Mouse (Mus musculus): ENCODE results near the gene 1700001O22Rik.

The 1700001O22Rik gene

DNA sequence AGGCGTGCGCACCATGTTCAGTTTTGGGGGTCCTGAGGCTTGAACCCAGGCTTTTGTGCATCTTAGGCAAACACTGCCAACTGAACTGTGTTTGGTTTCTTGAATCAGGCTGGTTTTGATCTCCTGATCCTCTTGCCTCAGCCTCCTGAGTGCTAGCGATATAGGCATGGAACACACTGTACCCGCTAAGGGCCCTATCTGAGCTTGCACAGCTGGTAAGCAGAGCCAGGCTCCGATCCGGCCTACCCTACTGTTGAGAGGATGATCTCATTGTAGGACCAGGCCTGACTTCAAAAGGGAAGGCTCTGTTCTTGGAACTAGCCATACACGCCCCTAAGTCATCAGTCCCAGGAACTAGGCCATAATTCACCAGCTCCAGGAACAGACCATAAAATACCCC is 7.1 kb upstream of the 1700001O22Rik start:
- no peak for DNase-seq

DNA sequence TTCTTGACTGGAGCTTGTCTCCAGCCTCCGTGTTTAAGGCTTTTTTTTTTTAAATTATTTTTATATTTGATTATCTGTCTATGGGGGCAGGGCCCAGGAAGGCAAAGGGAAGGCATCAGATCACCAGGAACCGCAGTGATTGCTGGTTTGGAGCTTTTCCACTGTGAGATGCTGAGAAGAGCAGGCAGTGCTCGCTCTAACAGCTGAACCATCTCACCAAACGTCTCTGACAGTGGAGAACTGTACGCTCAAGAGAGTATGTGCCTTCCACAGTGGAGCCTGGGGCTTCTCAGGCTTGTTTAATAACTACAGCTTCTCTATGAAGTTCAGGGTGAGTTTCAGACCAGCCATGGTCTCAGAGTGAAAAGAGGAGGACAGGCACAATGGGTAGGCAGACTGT is 6.0 kb upstream of the 1700001O22Rik start:
- no peak for DNase-seq

- DNase-seq = no peak
Measured at GRCm38 (mm10) chr2:30808296-30808655, 4.8 kb upstream of the 1700001O22Rik start.

DNA sequence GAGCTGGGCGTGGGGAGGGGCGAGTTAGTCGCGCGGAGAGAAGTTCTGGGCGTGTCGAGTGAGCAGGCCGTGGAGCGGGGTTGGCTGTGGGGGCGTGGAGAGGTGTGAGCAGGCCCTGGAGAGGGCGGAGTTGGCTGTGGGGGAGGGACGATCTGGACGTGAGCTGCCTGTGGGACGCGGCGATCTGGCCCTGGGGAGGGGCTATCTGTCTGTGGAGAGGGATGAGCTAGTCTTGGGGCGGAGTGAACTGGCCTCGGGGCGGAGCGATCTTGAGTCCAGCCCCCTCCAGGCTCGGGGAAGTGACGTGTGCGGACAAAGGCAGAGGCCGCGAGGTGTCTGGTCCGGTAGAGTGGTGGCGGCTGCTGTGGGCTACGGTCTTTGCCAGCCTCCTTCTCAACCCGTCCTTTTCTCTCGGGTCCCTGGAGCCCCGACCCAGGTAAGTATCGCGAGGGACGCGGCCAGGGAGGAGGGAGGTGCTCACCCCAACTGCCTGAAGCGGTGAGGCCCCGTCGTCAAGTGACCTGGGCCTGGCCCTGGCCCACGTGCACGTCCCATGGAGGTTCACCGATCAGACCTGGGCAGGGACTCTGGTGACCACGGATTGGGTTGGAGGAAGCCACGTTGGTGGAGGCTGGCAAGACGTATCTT is 4.3 kb upstream of the 1700001O22Rik start, which contains the start of gene Ntmt1:
TSS of gene Ntmt1 (plus strand) at position 179 of the 648 bp plus-strand sequence.
- DNase-seq = peak; percentile 98

DNA sequence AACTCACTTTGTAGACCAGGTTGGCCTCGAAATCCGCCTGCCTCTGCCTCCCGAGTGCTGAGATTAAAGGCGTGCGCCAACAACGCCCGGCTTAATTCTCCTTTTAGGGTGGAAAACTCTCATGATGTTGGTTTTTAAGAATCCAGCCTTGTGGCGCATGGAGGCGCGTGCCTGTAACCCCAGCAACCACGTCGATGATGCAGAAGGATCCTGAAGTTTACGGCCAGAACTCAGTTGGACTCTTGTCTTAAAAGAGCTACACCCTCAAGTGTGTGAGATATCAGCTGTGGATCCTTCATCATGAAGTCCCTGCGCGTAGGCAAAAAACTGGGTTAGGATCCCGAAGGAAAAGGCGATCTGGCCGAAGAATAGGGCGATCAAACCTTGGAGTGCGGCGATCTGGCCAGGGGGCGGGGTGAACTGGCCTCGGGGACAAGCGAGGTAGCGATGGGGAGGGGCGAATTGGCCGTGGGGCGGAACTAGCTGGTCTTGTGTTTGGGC is 3.7 kb upstream of the 1700001O22Rik start:
- DNase-seq = no peak

- DNase-seq = no peak
Measured at GRCm38 (mm10) chr2:30805983-30806382, 2.5 kb upstream of the 1700001O22Rik start.

- no peak for DNase-seq
Measured at GRCm38 (mm10) chr2:30801067-30801852, 2.2 kb downstream of the 1700001O22Rik start.

DNA sequence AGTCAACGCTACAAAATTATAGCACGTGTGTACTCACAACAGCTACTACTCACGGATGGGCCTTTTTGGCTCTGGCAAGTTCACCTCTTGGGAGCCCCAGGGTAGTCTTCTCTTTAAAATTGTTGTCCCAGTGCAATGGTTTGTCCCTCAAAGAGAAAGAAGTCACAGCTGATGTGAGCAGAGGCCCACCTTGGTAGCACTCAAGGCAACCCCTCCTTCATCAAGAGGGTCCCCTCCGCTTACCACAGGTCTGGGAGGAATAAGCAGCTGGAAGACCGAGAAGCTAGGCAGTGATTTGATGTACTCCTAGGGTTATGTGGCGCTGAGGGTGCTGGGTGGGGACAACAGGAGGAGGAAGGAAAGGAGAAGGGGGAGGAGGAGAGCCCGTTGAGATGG is 2.8 kb downstream of the 1700001O22Rik start:
- no peak for DNase-seq

DNA sequence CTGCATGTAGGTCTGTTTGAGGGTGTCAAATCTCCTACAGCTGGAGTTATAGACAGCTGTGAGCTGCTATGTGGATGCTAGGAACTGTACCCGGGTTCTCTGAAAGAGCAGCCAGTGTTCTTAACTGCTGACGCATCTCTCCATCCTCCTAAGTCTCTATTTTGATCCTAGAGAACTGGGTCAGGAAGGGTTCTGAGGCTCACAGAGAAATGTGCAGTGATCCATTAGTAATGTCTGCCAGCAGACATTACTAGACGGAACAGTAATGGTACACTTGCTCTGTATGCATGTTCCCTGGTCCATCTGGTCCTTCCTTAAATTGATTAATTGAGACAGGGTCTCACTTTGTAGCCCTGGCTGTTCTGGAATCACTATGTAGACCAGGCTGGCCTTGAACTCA is 4.0 kb downstream of the 1700001O22Rik start:
- DNase-seq = no peak

GRCm38 (mm10) chr2:30796382-30796781 is 7.1 kb downstream of the 1700001O22Rik start:
- DNase-seq = peak; percentile 71

GRCm38 (mm10) chr2:30795889-30796275 is 7.6 kb downstream of the 1700001O22Rik start:
- DNase-seq = peak; percentile 45

DNA sequence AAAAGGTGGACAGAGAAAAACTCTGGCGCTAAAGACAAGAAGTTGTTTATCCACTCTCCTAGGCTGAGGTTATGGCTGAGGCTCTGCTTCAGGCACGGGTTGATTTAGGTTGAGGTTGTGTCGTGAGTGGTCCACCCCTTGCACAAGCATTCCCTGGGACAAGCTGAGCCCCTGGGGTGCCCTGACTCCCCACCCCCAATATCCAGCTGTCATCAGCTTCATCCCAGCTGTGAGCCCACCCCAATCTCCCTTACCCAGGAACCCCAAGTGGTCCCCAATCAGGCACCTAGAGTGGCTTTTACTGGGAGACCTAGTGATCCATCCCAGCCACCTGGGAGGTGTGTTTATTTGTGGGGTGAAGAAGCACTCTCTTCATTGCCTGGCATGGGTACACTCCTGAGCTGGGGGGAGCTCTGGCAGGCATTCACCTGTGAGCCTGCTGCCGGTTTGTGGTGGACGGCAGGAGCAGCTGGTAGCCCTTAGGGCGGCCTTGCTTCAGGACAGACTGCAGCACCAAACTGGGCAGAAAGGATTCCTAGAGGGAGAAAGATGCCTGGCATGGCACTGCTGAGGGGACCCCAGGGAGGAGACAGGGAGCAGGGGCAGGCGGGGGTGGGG is 8.1 kb downstream of the 1700001O22Rik start:
- DNase-seq = no peak

DNA sequence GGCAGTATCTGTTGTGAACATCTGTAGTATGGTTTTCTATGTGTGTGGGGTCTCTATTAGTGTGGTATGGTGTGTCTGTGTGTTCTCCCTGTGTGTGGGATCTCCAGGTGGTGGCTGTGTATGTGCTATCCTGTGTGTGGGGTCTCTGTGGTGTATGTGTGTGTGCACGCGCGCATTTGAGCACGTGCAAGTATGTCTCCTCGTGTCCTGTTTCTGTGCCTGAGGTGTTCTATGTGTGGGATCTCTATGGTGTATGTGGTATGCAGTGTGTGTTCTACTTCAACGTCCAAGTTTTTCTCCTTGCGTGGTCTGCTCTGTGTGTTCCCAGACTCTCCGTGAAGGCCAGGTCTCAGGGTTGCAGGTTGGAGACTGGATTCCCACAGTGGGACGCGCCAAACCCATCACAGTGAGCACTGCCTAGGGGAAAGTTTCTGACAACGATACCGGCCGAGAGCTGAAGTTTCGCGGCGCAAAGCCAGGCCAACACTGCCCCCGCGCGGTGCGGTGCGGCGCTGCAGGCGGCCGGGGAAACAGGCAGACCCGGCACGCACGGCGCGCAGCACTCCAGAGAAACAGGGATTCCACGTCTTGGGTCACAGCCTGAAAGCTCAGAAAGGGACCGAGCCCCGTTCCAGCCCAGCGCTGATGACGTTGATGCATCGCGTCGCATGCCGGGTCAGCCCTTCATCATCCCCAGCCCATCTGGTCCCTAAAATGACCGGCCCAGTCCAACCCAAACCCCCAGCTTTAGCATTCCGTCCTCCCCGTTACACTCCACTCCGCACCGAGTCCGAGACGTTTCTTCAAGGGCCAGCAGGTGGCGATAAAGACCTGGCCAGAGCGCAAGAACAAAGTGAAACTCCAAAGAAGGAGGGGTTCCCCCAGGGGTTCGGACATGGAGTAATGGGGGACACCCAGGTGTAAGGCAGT is 9.0 kb downstream of the 1700001O22Rik start:
- DNase-seq = peak; percentile 87

DNA sequence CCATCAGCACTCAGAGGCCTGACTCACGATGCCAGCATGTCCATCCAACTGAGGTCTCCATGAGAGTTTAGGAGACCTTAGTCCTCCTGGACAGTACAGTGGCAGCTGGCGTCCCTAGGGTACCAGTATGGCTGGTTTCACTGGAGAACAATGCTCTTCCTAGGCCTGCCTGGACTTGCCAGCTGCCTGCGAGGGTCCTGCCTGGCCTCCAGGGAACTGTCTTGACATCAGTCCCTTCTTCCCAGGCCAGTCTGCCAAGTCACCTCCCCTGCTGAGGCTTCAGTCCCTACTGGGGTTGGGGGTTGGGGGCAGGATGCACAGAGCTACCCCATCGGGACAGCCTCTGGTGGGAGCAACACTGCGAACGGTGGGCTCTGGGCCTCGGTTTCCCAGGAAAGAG is 11.4 kb downstream of the 1700001O22Rik start:
- DNase-seq = no peak

GRCm38 (mm10) chr2:30787466-30787865 is 16.0 kb downstream of the 1700001O22Rik start:
- DNase-seq = no peak

DNA sequence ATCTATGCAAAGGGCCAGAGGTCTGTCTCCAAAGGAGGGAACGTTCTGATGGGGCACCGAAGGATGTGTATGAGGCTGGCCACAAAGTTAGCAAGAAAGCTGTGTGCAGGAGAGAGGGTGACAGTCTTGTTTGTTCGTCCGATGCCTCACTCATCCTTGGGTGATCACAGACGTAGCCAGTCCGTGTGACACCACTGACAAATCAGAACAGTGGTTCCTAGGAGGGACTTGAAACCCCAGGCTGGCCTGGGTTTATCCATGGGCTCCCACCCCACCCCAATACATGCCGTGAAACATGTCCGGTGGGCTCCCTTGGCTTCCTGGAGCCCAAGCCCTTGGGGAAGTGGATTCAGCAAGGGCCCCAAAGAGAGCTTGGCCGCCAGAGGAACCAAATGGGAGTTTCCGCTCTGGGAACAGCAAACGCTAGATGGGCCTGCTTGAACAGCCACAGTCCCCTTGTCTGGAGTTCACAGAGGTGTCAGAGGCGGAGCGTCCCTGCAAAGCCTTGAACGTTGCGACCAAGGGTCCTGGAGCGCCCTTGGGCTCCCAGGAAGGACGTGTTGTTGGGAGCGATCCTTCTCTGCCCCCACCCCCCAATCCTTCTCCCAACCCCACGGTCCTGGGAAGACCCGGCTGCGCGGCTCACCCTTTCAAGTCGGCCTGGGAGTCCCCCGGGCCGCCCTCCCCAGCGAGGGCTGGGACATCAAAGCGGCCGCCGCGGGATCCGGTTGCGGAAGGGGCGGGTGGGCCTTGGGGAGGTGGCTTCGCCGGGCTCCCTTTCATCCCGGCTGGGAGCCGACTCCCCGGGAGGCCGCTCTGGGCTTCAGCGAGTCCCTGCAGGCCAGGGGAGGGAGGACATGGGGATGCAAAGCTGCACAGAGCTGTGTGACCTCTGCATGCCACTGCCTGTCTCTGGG is 19.1 kb downstream of the 1700001O22Rik start:
- DNase-seq = no peak

GRCm38 (mm10) chr2:30783346-30783745 is 20.1 kb downstream of the 1700001O22Rik start:
- no peak for DNase-seq

DNA sequence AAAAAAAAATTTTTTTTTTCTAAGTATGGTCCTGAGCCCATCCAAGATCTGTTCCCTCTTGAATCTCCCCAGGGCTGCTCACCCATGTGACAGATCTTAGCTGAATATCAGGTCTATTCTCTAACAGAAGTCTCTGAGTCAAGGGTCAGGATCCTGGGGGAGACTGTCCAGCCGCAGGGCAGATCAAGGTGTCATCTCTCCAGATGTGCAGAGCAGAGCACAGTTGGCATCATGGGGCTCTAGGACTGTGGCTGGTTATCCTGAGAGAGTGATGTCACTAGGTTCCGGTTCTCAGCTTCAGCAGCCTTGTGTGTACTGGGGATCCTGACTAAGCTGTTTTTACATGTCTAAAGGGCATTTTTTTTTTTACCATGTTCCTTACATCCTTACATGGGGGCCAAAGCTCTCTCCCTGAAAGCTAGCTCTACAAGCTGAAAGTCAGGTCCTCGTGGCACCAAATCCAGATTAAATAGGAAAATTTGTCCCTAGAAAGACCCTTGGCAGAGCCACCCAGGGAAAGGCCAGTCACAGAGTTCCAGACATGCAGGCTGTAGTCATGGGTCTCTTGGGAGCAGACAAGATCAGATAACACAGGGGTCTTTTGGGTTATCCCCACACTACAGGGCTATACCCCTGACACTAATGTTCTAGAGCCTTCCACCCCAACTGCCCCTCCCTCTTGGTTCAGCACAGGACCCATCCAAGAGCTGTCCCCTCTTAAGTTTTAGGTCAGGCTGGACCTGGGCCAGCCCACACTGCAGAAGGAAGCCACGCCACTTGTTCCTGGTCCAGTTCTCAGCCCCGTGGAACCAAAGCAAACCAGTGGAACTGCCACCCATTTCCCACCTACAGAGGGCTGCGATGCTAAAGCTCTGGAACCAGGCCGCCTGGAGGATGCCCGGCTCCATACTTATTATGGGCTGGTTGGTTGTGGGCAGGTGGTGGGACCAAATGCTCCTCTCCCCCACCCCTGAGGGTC is 20.9 kb downstream of the 1700001O22Rik start:
- DNase-seq = no peak

DNA sequence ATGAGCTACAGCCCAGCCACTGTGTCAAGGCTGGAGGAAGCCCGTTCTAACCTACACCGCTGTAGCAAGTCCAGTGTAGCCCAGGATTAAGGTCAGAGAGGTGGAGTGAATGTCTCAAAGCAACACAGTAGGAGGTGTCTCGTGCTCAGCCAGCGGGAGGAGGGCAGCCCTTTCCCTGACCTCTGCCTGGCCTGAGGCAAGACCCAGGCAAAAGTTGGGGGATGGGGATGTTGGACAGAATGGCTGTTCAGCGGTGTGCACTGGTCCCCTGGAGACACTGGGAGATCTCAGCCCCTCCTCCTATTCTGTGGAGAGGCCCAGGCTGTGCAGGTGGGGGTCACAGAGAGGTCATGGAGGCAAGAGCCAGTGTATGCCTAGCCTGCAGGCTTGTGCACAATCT is 24.2 kb downstream of the 1700001O22Rik start:
- no peak for DNase-seq

- no peak for DNase-seq
Measured at GRCm38 (mm10) chr2:30778235-30778634, 25.2 kb downstream of the 1700001O22Rik start.

All from cerebellum, adult 11-12 months (tissue).